ENCODE assay signal across 19 mouse cellular contexts in the genomic region with DNA sequence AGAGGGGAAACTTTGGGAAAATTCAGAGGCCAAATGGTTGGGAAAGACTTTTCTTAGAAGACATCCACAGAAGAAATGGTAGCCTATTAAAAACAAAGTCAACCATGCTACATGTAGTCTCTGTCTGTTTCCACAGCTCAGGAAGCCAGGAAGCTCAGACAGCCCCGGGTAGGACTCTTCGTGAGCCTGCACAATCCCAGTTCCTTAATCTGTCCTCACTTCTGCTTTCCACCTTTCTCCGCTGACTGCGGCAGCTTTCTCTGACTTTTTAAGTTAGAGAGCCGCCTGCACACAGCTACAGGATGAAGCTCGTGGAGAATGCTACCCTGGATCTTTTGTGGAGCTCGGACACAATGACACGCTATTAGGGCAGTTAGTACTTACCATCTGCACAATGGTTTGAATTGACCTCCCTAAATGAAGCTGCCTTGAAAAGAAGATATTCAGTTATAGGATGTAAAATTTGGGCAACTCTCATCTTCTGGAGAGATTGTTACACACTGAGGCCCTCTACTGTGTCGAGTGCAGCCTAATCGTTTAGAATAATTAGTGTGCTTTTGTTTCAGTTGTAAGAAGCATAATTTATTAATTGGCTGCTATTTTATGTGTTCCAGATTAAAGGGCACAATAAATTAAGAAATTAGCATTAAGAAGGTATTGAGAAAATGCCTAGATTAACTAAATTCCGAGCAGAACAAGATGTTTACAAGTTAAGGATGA.
DNase-seq lines count a peak whose midpoint lies in the region; ATAC-seq and TF ChIP-seq lines count a peak whose summit lies in the region.
"Had no signal": no experiment of that assay in that cellular context is flagged by ENCODE, and none has a peak within 500 bp of the region (broad histone marks: within the 10 kb centered on the region; RNA-seq: fewer than 3 reads in every experiment).

No protein-coding gene starts in this region.

- no peak overlapping the region for H3K4me2 ChIP-seq in forebrain, postnatal 0 days (ENCODE audit: low read depth)
- H3K4me2 ChIP-seq in forebrain, embryonic 13.5 days: no peak overlapping the region
- H3K4me2 ChIP-seq: embryonic facial prominence, embryonic 12.5 days; midbrain, embryonic 13.5 days had no signal

- TF ChIP-seq CTCF in forebrain, postnatal 0 days (IDR thresholded peaks at IDR 0.05; ENCODE audit: low read depth): no peak

- WGBS in forebrain, postnatal 0 days: 22% methylated on average over 11 of the region's 11 CpGs
- 19% methylated on average over 11 of the region's 11 CpGs for WGBS in forebrain, embryonic 13.5 days

- H3K4me1 ChIP-seq in forebrain, postnatal 0 days (ENCODE audit: insufficient read depth): no peaks in the 10 kb centered on the region
- H3K4me1 ChIP-seq in forebrain, embryonic 13.5 days: peaks cover 16% of the 10 kb centered on the region
- H3K4me1 ChIP-seq: embryonic facial prominence, embryonic 12.5 days had no signal

- no peaks in the 10 kb centered on the region for H3K36me3 ChIP-seq in forebrain, postnatal 0 days (ENCODE audit: insufficient read depth)
- no peaks in the 10 kb centered on the region for H3K36me3 ChIP-seq in forebrain, embryonic 13.5 days (ENCODE audit: poor library complexity, severe bottlenecking)
- H3K36me3 ChIP-seq: embryonic facial prominence, embryonic 12.5 days; midbrain, embryonic 13.5 days had no signal

- no peak overlapping the region for H3K9ac ChIP-seq in forebrain, postnatal 0 days
- no peak overlapping the region for H3K9ac ChIP-seq in forebrain, embryonic 13.5 days
- H3K9ac ChIP-seq: embryonic facial prominence, embryonic 12.5 days; midbrain, embryonic 13.5 days had no signal

- H3K27ac ChIP-seq in forebrain, postnatal 0 days (ENCODE audit: low read depth, low read length): no peak overlapping the region
- H3K27ac ChIP-seq in forebrain, embryonic 13.5 days: no peak overlapping the region
- H3K27ac ChIP-seq: embryonic facial prominence, embryonic 12.5 days; midbrain, embryonic 13.5 days had no signal

- no peaks in the 10 kb centered on the region for H3K27me3 ChIP-seq in forebrain, postnatal 0 days (ENCODE audit: insufficient read depth, low read length)
- peaks cover 47% of the 10 kb centered on the region for H3K27me3 ChIP-seq in forebrain, embryonic 13.5 days
- H3K27me3 ChIP-seq: embryonic facial prominence, embryonic 12.5 days; midbrain, embryonic 13.5 days had no signal

- DNase-seq in forebrain, postnatal 0 days: peak; percentile 8
- peak; percentile 16 for DNase-seq in A20 (ENCODE audit: low read depth, low spot score)
- DNase-seq in R1 (ENCODE audit: low read depth, low spot score): peak; percentile 41
- DNase-seq in spleen, adult 18-20 months: no peak
- DNase-seq in embryo, embryonic 9.5 days (ENCODE audit: extremely low spot score): no peak
- DNase-seq: adrenal gland, adult 8-10 months; B cell, adult 2 months; gastrocnemius, postnatal 36 days; heart, postnatal 4 days; kidney, adult 2 months; liver; lung, adult 18-20 months; lung, postnatal 4 days; retina, postnatal 1 day; thymus, postnatal 25 days had no signal

- H3K9me3 ChIP-seq in forebrain, postnatal 0 days (ENCODE audit: low read length): no peaks in the 10 kb centered on the region
- no peaks in the 10 kb centered on the region for H3K9me3 ChIP-seq in forebrain, embryonic 13.5 days (replicated peaks)
- H3K9me3 ChIP-seq: embryonic facial prominence, embryonic 12.5 days; midbrain, embryonic 13.5 days had no signal

- peak; percentile 27; the same call in 1 of the 2 replicates for ATAC-seq in forebrain, postnatal 0 days
- no peak for ATAC-seq in forebrain, embryonic 13.5 days
- ATAC-seq in megakaryocyte, adult 5-6 weeks (ENCODE audit: poor library complexity, severe bottlenecking): peak; percentile 91
- ATAC-seq: midbrain, embryonic 13.5 days had no signal

- H3K4me3 ChIP-seq in forebrain, postnatal 0 days (ENCODE audit: low read depth, low read length): no peak overlapping the region
- H3K4me3 ChIP-seq in forebrain, embryonic 13.5 days: no peak overlapping the region
- H3K4me3 ChIP-seq: embryonic facial prominence, embryonic 12.5 days; midbrain, embryonic 13.5 days had no signal

Comparison
In these comparisons a context has a peak if more than half of its experiments do, and no peak if none do; other contexts are left out.
1. DNase-seq: peak in forebrain, postnatal 0 days (single experiment), A20 (single experiment) and R1 (single experiment); none in spleen, adult 18-20 months (0 of 2) and embryo, embryonic 9.5 days (single experiment).